Mouse (Mus musculus) adrenal gland, postnatal 25 days (tissue): ENCODE results near the gene Fbxo44. TPM values are rescaled to one million over a fixed set of nuclear protein-coding genes. Genes with fewer than 3 reads are reported as not detected.
"Not testable (repeated sequence)": the region's sequence is repeated elsewhere in the genome, so short reads cannot be mapped to it uniquely, and the experiment has no call there.

Experiments used
- DNase-seq: peaks from one replicate; pipeline ENCODE4 v3.0.0; 2021; ENCODE audit warnings: mixed read lengths
- total RNA-seq: library from RNA; stranded (reverse); gene quantifications from 2 replicates; pipeline ENCODE4 v1.2.3, GENCODE M21; 2021

Gene Fbxo44
- total RNA-seq, 1 experiment from 2014 or later: 14.6 TPM

- DNase-seq: peak; percentile 67
These were observed 29.5 kb downstream of the Fbxo44 start, which contains the start of gene Draxin for GRCm38 (mm10) chr4:148130561-148131413. TSS of gene Draxin (minus strand) at chr4:148130698.

GRCm38 (mm10) chr4:148130133-148130532 lies 30.1 kb downstream of the Fbxo44 start, which contains the start of gene Mad2l2:
TSS of gene Mad2l2 (plus strand) at chr4:148130384.
- DNase-seq: no peak

- no peak for DNase-seq
These were observed 31.6 kb downstream of the Fbxo44 start for GRCm38 (mm10) chr4:148128672-148129071.

- DNase-seq: no peak
These were observed 32.0 kb downstream of the Fbxo44 start for GRCm38 (mm10) chr4:148128241-148128640.

GRCm38 (mm10) chr4:148122694-148123066 lies 37.6 kb downstream of the Fbxo44 start:
- no peak for DNase-seq

- DNase-seq: no peak
These were observed 38.1 kb downstream of the Fbxo44 start for GRCm38 (mm10) chr4:148121982-148122693.

GRCm38 (mm10) chr4:148121362-148121761 lies 38.9 kb downstream of the Fbxo44 start:
- no peak for DNase-seq

- no peak for DNase-seq
These were observed 39.7 kb downstream of the Fbxo44 start for GRCm38 (mm10) chr4:148120555-148120954.

GRCm38 (mm10) chr4:148119578-148119977 lies 40.7 kb downstream of the Fbxo44 start:
- not testable (repeated sequence) for DNase-seq

GRCm38 (mm10) chr4:148117392-148117791 lies 42.9 kb downstream of the Fbxo44 start:
- no peak for DNase-seq

GRCm38 (mm10) chr4:148116657-148117056 lies 43.6 kb downstream of the Fbxo44 start:
- no peak for DNase-seq

- DNase-seq: peak; percentile 38
These were observed 44.8 kb downstream of the Fbxo44 start for GRCm38 (mm10) chr4:148115467-148115866.

- peak; percentile 86 for DNase-seq
These were observed 45.4 kb downstream of the Fbxo44 start for GRCm38 (mm10) chr4:148114758-148115391.

GRCm38 (mm10) chr4:148112519-148112918 lies 47.8 kb downstream of the Fbxo44 start:
- DNase-seq: no peak

GRCm38 (mm10) chr4:148109215-148109614 lies 51.1 kb downstream of the Fbxo44 start:
- no peak for DNase-seq

GRCm38 (mm10) chr4:148108565-148109100 lies 51.6 kb downstream of the Fbxo44 start:
- no peak for DNase-seq

- DNase-seq: no peak
These were observed 52.5 kb downstream of the Fbxo44 start for GRCm38 (mm10) chr4:148107621-148108291.

- no peak for DNase-seq
These were observed 56.1 kb downstream of the Fbxo44 start for GRCm38 (mm10) chr4:148104146-148104545.
